Mouse (Mus musculus) megakaryocyte, embryonic 14.5 days (primary cell): ENCODE measurements at regions not wholly inside any gene's neighbourhood (a gene's known extent, or its start where the extent isn't known, plus 50 kb on each side); places are given as distances from the start of the nearest gene placed in this dataset.

Source experiments
- H3K27me3 ChIP-seq: replicated peaks from 2 replicates; pipeline ENCODE3; 2012; ENCODE audit warnings: inconsistent platforms
- H3K36me3 ChIP-seq: replicated peaks from 2 replicates; pipeline ENCODE3; 2012; ENCODE audit warnings: low read length, inconsistent platforms, mixed read lengths
- H3K4me1 ChIP-seq: 2 replicates; pipeline ENCODE4 v1.6.1; 2012; ENCODE audit warnings: inconsistent platforms
- H3K4me3 ChIP-seq: replicated peaks from 2 replicates; pipeline ENCODE3; 2012; ENCODE audit warnings: moderate library complexity, mild to moderate bottlenecking, inconsistent platforms
- H3K9me3 ChIP-seq: 2 replicates; pipeline ENCODE4 v1.6.1; 2012; ENCODE audit warnings: inconsistent platforms
- FLI1 ChIP-seq: IDR thresholded peaks from 2 replicates; pipeline ENCODE4 v1.6.1; 2012; ENCODE audit warnings: low read length, inconsistent platforms, mixed read lengths
- GATA1 ChIP-seq: IDR thresholded peaks from 3 replicates; pipeline ENCODE4 v1.6.1; 2012; ENCODE audit warnings: mixed read lengths, low read length, inconsistent platforms, borderline replicate concordance

DNA sequence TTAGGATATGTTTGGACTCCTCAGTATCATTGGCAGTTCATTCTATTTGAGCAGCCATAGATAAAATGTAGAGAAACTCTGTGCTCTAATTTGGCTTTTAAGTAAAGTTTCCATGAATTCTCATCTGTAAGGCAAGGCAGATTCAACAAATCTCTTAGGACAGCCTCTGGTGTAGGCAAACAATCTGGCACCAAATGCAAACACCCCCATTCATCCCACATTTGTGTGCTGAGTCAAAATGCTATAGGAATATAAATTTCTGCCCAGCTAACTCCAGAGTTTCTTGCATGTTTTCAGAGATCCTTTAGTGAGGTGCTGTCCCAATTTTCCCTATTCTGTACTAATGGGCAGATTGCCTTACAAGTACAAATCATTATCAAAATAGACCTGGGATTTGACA, 695.7 kb upstream of the Kif18a start:
- Histone ChIP-seq H3K4me3 (no peak overlapping the region), H3K27me3 (no peaks in the 10 kb centered on the region), H3K9me3 (no peaks in the 10 kb centered on the region), H3K36me3 (no peaks in the 10 kb centered on the region), H3K4me1 (no peaks in the 10 kb centered on the region)
- TF ChIP-seq FLI1, result no peak
- no peak for TF ChIP-seq GATA1

DNA sequence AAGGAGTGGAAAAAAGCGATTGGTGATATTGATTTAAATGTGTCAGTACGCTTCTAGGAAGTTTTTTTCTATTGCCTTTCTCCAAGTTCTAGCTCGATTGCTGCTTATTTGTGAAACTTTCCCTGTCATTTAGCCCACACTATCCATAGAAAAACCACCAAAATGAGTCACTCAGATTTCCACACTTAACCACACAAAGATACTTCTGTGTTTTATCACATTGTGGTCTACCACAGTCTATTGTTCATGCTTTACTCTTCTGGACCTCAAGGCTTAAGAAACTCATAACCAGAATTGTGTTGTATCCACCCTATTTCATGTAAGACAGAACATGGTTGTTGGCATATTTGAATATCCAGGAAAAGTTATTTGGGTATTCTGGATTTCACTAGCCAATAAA, 687.0 kb upstream of the Kif18a start:
- Histone ChIP-seq H3K4me1 (no peaks in the 10 kb centered on the region), H3K9me3 (no peaks in the 10 kb centered on the region), H3K36me3 (no peaks in the 10 kb centered on the region), H3K4me3 (no peak overlapping the region), H3K27me3 (no peaks in the 10 kb centered on the region)
- TF ChIP-seq GATA1 (no peak), FLI1 (no peak)

DNA sequence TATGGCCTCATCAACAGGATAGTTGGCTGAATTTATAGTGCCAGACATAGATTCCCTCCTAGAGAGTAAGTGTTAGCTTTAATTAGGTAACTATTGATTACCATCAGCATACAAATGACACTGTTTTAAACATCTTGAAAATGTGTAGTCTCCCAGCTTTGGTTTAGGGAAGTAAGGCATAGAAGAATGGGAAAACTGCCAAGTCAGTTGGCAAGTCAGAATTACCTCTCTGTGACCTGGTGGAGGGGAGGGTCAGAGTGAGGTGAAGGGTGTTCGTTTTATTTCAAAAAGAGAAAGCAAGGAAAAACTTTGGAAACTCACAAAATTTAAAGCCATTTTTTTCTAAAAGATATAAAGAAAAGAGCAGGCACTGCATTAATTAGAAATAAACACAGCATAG, 680.2 kb upstream of the Kif18a start:
- Histone ChIP-seq H3K4me3 (no peak overlapping the region), H3K4me1 (no peaks in the 10 kb centered on the region), H3K9me3 (no peaks in the 10 kb centered on the region), H3K27me3 (no peaks in the 10 kb centered on the region), H3K36me3 (no peaks in the 10 kb centered on the region)
- TF ChIP-seq FLI1 (no peak), GATA1 (no peak)

GRCm38 (mm10) chr2:108619580-108619979, 661.0 kb upstream of the Kif18a start:
- no peak overlapping the region for H3K4me3 ChIP-seq
- no peaks in the 10 kb centered on the region for H3K27me3 ChIP-seq
- no peaks in the 10 kb centered on the region for H3K36me3 ChIP-seq
- no peak for TF ChIP-seq GATA1
- no peak for TF ChIP-seq FLI1
- H3K4me1 ChIP-seq, result no peaks in the 10 kb centered on the region
- no peaks in the 10 kb centered on the region for H3K9me3 ChIP-seq

GRCm38 (mm10) chr2:108622367-108623162, 658.0 kb upstream of the Kif18a start:
- H3K27me3 ChIP-seq, result no peaks in the 10 kb centered on the region
- H3K4me3 ChIP-seq, result no peak overlapping the region
- TF ChIP-seq FLI1 (no peak), GATA1 (no peak)
- no peaks in the 10 kb centered on the region for H3K4me1 ChIP-seq
- H3K9me3 ChIP-seq, result no peaks in the 10 kb centered on the region
- H3K36me3 ChIP-seq, result no peaks in the 10 kb centered on the region

DNA sequence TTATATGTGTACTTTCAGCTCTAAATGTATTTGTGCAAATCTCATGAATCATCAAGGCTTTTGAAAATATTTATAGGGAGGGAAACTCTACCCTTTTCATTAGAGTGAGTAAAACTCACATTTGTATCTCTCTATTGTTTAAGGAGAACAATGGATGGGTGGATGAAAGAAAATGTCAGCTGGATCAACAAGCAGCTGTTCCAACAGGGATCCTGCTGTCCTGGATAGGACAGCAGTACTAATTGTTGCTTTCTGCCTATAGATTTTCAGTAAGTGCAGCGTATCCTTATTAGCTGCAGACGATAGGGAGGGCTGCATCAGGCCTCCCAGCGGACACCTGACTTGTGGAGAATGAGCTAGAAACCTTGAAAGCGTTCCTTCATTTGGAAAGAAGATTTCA, 644.9 kb upstream of the Kif18a start:
- Histone ChIP-seq H3K9me3 (peaks cover 11% of the 10 kb centered on the region), H3K36me3 (no peaks in the 10 kb centered on the region), H3K4me1 (no peaks in the 10 kb centered on the region), H3K27me3 (no peaks in the 10 kb centered on the region), H3K4me3 (no peak overlapping the region)
- TF ChIP-seq FLI1 (no peak), GATA1 (no peak)

GRCm38 (mm10) chr2:108660697-108661388, 619.7 kb upstream of the Kif18a start:
- no peaks in the 10 kb centered on the region for H3K4me1 ChIP-seq
- no peaks in the 10 kb centered on the region for H3K27me3 ChIP-seq
- H3K4me3 ChIP-seq, result no peak overlapping the region
- TF ChIP-seq FLI1 (no peak), GATA1 (no peak)
- no peaks in the 10 kb centered on the region for H3K36me3 ChIP-seq
- no peaks in the 10 kb centered on the region for H3K9me3 ChIP-seq

DNA sequence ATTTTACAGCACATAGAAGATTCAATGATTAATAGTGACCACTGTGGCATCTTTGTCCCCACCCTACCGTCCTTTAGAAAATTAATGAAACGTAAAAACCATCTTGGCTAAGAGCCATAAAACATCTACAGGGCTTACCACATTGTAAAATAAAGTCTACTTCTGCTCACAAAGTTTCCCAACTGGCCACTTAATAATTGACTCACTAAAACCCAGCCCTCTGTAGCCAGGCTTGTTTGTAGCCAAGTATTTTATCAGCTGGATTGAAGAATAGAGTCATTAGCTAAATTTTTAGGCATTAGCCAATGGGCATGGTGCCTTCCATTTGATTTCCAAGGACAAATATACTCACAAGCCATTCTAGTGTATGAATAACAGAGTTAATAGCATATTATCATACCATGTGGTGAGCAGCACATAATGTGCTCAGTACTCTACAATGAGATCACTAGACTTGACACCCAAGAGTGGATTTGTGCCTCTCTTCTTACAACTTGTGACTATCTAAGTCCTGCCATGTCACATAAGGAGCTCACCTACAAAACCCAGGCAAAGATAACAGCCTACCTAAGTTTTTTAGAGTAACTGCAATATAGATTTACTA, 602.7 kb upstream of the Kif18a start:
- H3K36me3 ChIP-seq, result no peaks in the 10 kb centered on the region
- no peaks in the 10 kb centered on the region for H3K27me3 ChIP-seq
- TF ChIP-seq GATA1 (no peak), FLI1 (no peak)
- H3K4me1 ChIP-seq, result peaks cover 6% of the 10 kb centered on the region; the same call in 1 of the 2 replicates
- H3K9me3 ChIP-seq, result no peaks in the 10 kb centered on the region
- H3K4me3 ChIP-seq, result no peak overlapping the region

DNA sequence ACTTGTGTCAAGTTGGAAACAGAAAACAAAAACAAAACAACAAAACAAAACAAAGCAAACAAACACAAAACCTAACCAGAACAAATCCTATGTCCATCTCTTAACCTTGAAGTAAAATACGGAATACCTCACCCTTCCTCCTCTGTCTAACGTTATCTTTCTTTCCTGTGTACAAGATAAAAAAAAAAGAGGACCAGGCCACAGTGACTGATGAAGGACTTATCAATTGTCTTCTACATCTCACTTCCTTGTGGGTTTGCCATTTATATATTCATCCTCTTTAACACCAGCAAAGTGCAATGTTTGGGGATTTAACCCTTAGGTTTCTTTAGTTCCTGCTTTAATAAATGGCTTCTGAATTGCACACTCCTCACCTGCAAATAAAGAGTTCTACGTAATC, 599.0 kb upstream of the Kif18a start:
- TF ChIP-seq FLI1 (no peak), GATA1 (no peak)
- H3K36me3 ChIP-seq, result no peaks in the 10 kb centered on the region
- no peaks in the 10 kb centered on the region for H3K27me3 ChIP-seq
- H3K4me1 ChIP-seq, result peaks cover 25% of the 10 kb centered on the region
- H3K9me3 ChIP-seq, result peaks cover 4% of the 10 kb centered on the region
- H3K4me3 ChIP-seq, result no peak overlapping the region
